Mouse (Mus musculus) adrenal gland, adult 8-10 months (tissue): Measurements from ENCODE around the gene Gm16253. TPM values are rescaled to one million over a fixed set of nuclear protein-coding genes. Genes with fewer than 3 reads are reported as not detected.
A peak's percentile ranks its signal among the peaks of the same experiment; 100 is the strongest.

ENCODE experiments used
- DNase-seq: peaks from one replicate; pipeline ENCODE4 v3.0.0; 2022
- total RNA-seq, 4 experiments: library from RNA; stranded (reverse); gene quantifications; 2 replicates each; pipeline ENCODE4 v1.2.4; 2022

Gm16253 gene
- total RNA-seq = not detected

GRCm38 (mm10) chr3:96576690-96577541, at the start of gene Gm16253:
Gene Gm16253, plus strand, starts transcription at chr3:96576984.
- peak; percentile 92 for DNase-seq

- DNase-seq = no peak
These were observed 48.3 kb upstream of the Gm16253 start for GRCm38 (mm10) chr3:96528506-96528905.

GRCm38 (mm10) chr3:96532050-96532449, 44.7 kb upstream of the Gm16253 start:
- no peak for DNase-seq

- no peak for DNase-seq
These were observed 42.5 kb upstream of the Gm16253 start for GRCm38 (mm10) chr3:96534300-96534699.

- DNase-seq = no peak
These were observed 37.5 kb upstream of the Gm16253 start for GRCm38 (mm10) chr3:96539316-96539715.

GRCm38 (mm10) chr3:96540740-96541139, 36.0 kb upstream of the Gm16253 start:
- no peak for DNase-seq

- no peak for DNase-seq
These were observed 35.3 kb upstream of the Gm16253 start for GRCm38 (mm10) chr3:96541328-96542078.

GRCm38 (mm10) chr3:96542554-96542953, 34.2 kb upstream of the Gm16253 start:
- DNase-seq = no peak

- no peak for DNase-seq
These were observed 33.4 kb upstream of the Gm16253 start for GRCm38 (mm10) chr3:96543345-96543744.

- DNase-seq = no peak
These were observed 31.2 kb upstream of the Gm16253 start for GRCm38 (mm10) chr3:96545565-96545964.

- no peak for DNase-seq
These were observed 29.9 kb upstream of the Gm16253 start for GRCm38 (mm10) chr3:96546880-96547279.

- no peak for DNase-seq
These were observed 29.3 kb upstream of the Gm16253 start for GRCm38 (mm10) chr3:96547389-96547960.

- DNase-seq = no peak
These were observed 28.0 kb upstream of the Gm16253 start for GRCm38 (mm10) chr3:96548824-96549223.

- DNase-seq = no peak
These were observed 27.4 kb upstream of the Gm16253 start for GRCm38 (mm10) chr3:96549346-96549745.

GRCm38 (mm10) chr3:96551203-96551602, 25.6 kb upstream of the Gm16253 start:
- no peak for DNase-seq

- DNase-seq = no peak
These were observed 24.9 kb upstream of the Gm16253 start for GRCm38 (mm10) chr3:96551890-96552289.

- no peak for DNase-seq
These were observed 23.2 kb upstream of the Gm16253 start for GRCm38 (mm10) chr3:96553601-96554000.

- no peak for DNase-seq
These were observed 22.5 kb upstream of the Gm16253 start for GRCm38 (mm10) chr3:96554251-96554650.

GRCm38 (mm10) chr3:96555041-96555596, 21.7 kb upstream of the Gm16253 start:
- no peak for DNase-seq

- no peak for DNase-seq
These were observed 20.7 kb upstream of the Gm16253 start for GRCm38 (mm10) chr3:96555999-96556614.

- no peak for DNase-seq
These were observed 19.8 kb upstream of the Gm16253 start for GRCm38 (mm10) chr3:96556651-96557635.
